In the genomic region with DNA sequence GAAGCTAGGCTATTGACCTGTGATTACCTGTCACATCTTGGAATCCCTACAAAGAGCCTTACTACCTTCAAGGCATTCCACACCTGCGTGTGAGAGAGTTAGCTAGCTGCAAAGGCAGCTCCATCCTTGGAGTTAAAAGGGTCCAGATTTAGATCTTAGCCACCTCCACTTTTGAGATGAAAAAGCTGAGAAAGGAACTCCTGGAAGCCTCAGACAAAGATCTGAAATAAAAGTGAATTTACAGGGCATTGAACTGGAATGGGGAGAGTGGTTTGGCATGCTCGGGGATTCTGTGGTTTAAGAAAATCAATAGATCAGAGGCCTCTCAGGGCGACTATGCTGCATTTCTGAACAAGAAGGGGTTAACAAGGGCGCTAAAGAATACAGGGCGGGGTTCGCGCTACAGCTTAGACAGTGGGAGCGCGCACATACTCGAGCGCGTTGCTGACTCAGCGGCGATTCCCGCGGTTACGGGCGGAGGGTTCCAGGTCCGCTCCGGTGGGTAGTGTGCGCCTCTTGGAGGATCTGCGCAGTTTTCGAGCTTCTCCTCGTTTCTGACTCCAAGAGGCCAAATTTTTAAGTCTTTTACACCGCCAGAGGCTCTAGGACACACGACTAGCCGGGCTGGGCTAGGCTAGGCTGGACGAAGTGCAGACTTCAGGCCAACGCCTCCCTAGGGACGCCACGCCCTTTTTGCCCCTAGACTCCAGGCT, we compare ENCODE assay signal across 9 mouse cellular contexts. TPM values are rescaled to one million over a fixed set of nuclear protein-coding genes. Genes with fewer than 3 reads are reported as not detected.
DNase-seq lines count a peak whose midpoint lies in the region; ATAC-seq and TF ChIP-seq lines count a peak whose summit lies in the region.
"Had no signal": no experiment of that assay in that cellular context is flagged by ENCODE, and none has a peak within 500 bp of the region (broad histone marks: within the 10 kb centered on the region; RNA-seq: fewer than 3 reads in every experiment).

No protein-coding gene starts in this region.

- under 1% methylated on average over 31 of the region's 31 CpGs for WGBS in thymus, adult 2 months
- 0% methylated on average over 31 of the region's 31 CpGs for WGBS in limb, embryonic 14.5 days
- WGBS in midbrain, embryonic 13.5 days: under 1% methylated on average over 31 of the region's 31 CpGs

- DNase-seq in thymus, adult 2 months: peak; percentile 31
- no peak for DNase-seq in thymus, postnatal 10 days (ENCODE audit: low spot score in 2 of 2)
- peak; percentile 92 for DNase-seq in embryo, embryonic 10.5 days (ENCODE audit: low spot score)
- DNase-seq in heart, adult 18-20 months: peak; percentile 85 to 88
- peak; percentile 78 for DNase-seq in kidney, adult 18-20 months
- DNase-seq in limb, embryonic 14.5 days (ENCODE audit: low spot score): peak; percentile 92
- peak; percentile 77 for DNase-seq in telencephalon, adult 2 months (ENCODE audit: low read depth, low spot score)

- H3K4me1 ChIP-seq in thymus, adult 2 months (replicated peaks; ENCODE audit: control insufficient read depth, insufficient read depth, low read length): peaks cover 25% of the 10 kb centered on the region
- H3K4me1 ChIP-seq in limb, embryonic 14.5 days (ENCODE audit: control insufficient read depth, insufficient read depth, low read length): peaks cover 34% of the 10 kb centered on the region
- H3K4me1 ChIP-seq in midbrain, embryonic 13.5 days (replicated peaks): peaks cover 78% of the 10 kb centered on the region

- no peaks in the 10 kb centered on the region for H3K9me3 ChIP-seq in limb, embryonic 14.5 days (ENCODE audit: control insufficient read depth, low read length)
- H3K9me3 ChIP-seq in midbrain, embryonic 13.5 days: no peaks in the 10 kb centered on the region

- no peaks in the 10 kb centered on the region for H3K36me3 ChIP-seq in thymus, adult 2 months (ENCODE audit: control insufficient read depth, insufficient read depth, low read length)
- peaks cover 10% of the 10 kb centered on the region for H3K36me3 ChIP-seq in limb, embryonic 14.5 days (ENCODE audit: control insufficient read depth, insufficient read depth, low read length)
- H3K36me3 ChIP-seq in midbrain, embryonic 13.5 days: peaks cover 10% of the 10 kb centered on the region

- no peak for TF ChIP-seq POLR2A in thymus, adult 2 months (IDR thresholded peaks at IDR 0.05; ENCODE audit: control insufficient read depth, extremely low read depth, insufficient read depth, low read length, poor library complexity)
- 0 out of 2 replicates have a peak, but pooled peaks have one; percentile 17 for TF ChIP-seq POLR2A in limb, embryonic 14.5 days (IDR thresholded peaks at IDR 0.05; ENCODE audit: borderline replicate concordance, extremely low read depth, insufficient read depth, insufficient read length)

- H3K9ac ChIP-seq in limb, embryonic 14.5 days (ENCODE audit: low read depth, low read length, severe bottlenecking): peak overlapping the region; percentile 37
- peak overlapping the region; percentile 58 for H3K9ac ChIP-seq in midbrain, embryonic 13.5 days (replicated peaks)

- ATAC-seq in limb, embryonic 14.5 days (ENCODE audit: low FRiP score, low read depth): peak; percentile 51; the same call in 1 of the 2 replicates
- peak; percentile 35 for ATAC-seq in midbrain, embryonic 13.5 days

- H3K27ac ChIP-seq in thymus, adult 2 months (ENCODE audit: control insufficient read depth, insufficient read depth, low read length): no peak overlapping the region
- peak overlapping the region; percentile 65 for H3K27ac ChIP-seq in limb, embryonic 14.5 days (replicated peaks; ENCODE audit: low read depth, low read length)
- H3K27ac ChIP-seq in midbrain, embryonic 13.5 days: peak overlapping the region; percentile 84

- peak overlapping the region; percentile 59 for H3K4me2 ChIP-seq in limb, embryonic 14.5 days (replicated peaks; ENCODE audit: low read depth, low read length, severe bottlenecking)
- H3K4me2 ChIP-seq in midbrain, embryonic 13.5 days (replicated peaks): peak overlapping the region; percentile 64

- H3K4me3 ChIP-seq in thymus, adult 2 months (ENCODE audit: control insufficient read depth, insufficient read depth, low read length): peak overlapping the region; percentile 22
- H3K4me3 ChIP-seq in limb, embryonic 14.5 days (replicated peaks; ENCODE audit: low read length): peak overlapping the region; percentile 45
- H3K4me3 ChIP-seq in midbrain, embryonic 13.5 days (replicated peaks): peak overlapping the region; percentile 46

- TF ChIP-seq CTCF in thymus, adult 2 months (IDR thresholded peaks at IDR 0.05; ENCODE audit: borderline replicate concordance, control insufficient read depth, extremely low read depth, insufficient read depth, low read length, poor library complexity): 0 out of 2 replicates have a peak, but pooled peaks have one; percentile 19

- H3K27me3 ChIP-seq in thymus, adult 2 months (ENCODE audit: control insufficient read depth, insufficient read depth, low read length): peaks cover 35% of the 10 kb centered on the region
- peaks cover 62% of the 10 kb centered on the region for H3K27me3 ChIP-seq in limb, embryonic 14.5 days (ENCODE audit: control insufficient read depth, insufficient read depth, low read length)
- H3K27me3 ChIP-seq in midbrain, embryonic 13.5 days: peaks cover 70% of the 10 kb centered on the region

RNA-seq across cellular contexts. Expression of a gene that starts 0.7 kb away (rescaled TPM):
- 11.9 and 12.1 TPM in 2 replicates for polyA plus RNA-seq in thymus, adult 2 months (2012; rRNA removed)
- 10 to 100 TPM; 12.6 to 12.8 TPM for total RNA-seq in heart, adult 18-20 months (2021)
- 17.4 and 20.6 TPM in 2 replicates for polyA plus RNA-seq in limb, embryonic 14.5 days (2012; rRNA removed)
- 19.6 and 20.5 TPM in 2 replicates for polyA plus RNA-seq in limb, embryonic 14.5 days (2014; fragmentation: Nextera tagmentation; extraction: Ambion mirVana)
- polyA plus RNA-seq in midbrain, embryonic 13.5 days (2015; fragmentation: Nextera tagmentation; extraction: Ambion mirVana): 7.3 and 8.1 TPM in 2 replicates

RNA-seq across cellular contexts. Expression of a gene that starts 1.6 kb away (rescaled TPM):
- polyA plus RNA-seq in thymus, adult 2 months (2012; rRNA removed): 4.5 and 5.3 TPM in 2 replicates
- 1 to 10 TPM; 1.1 to 1.9 TPM for total RNA-seq in heart, adult 18-20 months (2021)
- 1.5 and 2.1 TPM in 2 replicates for polyA plus RNA-seq in limb, embryonic 14.5 days (2012; rRNA removed)
- polyA plus RNA-seq in limb, embryonic 14.5 days (2014; fragmentation: Nextera tagmentation; extraction: Ambion mirVana): 0.56 and 0.64 TPM in 2 replicates
- polyA plus RNA-seq in midbrain, embryonic 13.5 days (2015; fragmentation: Nextera tagmentation; extraction: Ambion mirVana): 1.3 and 1.5 TPM in 2 replicates

RNA-seq across cellular contexts. Expression of a gene that starts 3.4 kb away (rescaled TPM):
- polyA plus RNA-seq in thymus, adult 2 months (2012; rRNA removed): 2.9 and 3.9 TPM in 2 replicates
- not detected for total RNA-seq in heart, adult 18-20 months (2021)
- 0.09 and 0.17 TPM in 2 replicates for polyA plus RNA-seq in limb, embryonic 14.5 days (2012; rRNA removed)
- 0.11 and 0.41 TPM in 2 replicates for polyA plus RNA-seq in limb, embryonic 14.5 days (2014; fragmentation: Nextera tagmentation; extraction: Ambion mirVana)
- polyA plus RNA-seq in midbrain, embryonic 13.5 days (2015; fragmentation: Nextera tagmentation; extraction: Ambion mirVana): 0.19 and 0.38 TPM in 2 replicates
- total RNA-seq: common myeloid progenitor, adult 5-6 weeks had no signal

RNA-seq across cellular contexts. Expression of a gene that starts 16.2 kb away (rescaled TPM):
- 2.6 and 3.3 TPM in 2 replicates for polyA plus RNA-seq in thymus, adult 2 months (2012; rRNA removed)
- 1 to 10 TPM; 2.3 to 3.7 TPM for total RNA-seq in heart, adult 18-20 months (2021)
- 6.2 and 7.3 TPM in 2 replicates for polyA plus RNA-seq in limb, embryonic 14.5 days (2012; rRNA removed)
- polyA plus RNA-seq in limb, embryonic 14.5 days (2014; fragmentation: Nextera tagmentation; extraction: Ambion mirVana): 7.1 and 8.0 TPM in 2 replicates
- polyA plus RNA-seq in midbrain, embryonic 13.5 days (2015; fragmentation: Nextera tagmentation; extraction: Ambion mirVana): 29.8 and 31.6 TPM in 2 replicates
- total RNA-seq: common myeloid progenitor, adult 5-6 weeks had no signal

RNA-seq across cellular contexts. Expression of a gene that starts 52.1 kb away (rescaled TPM):
- 50.3 and 67.4 TPM in 2 replicates for polyA plus RNA-seq in thymus, adult 2 months (2012; rRNA removed)
- total RNA-seq in heart, adult 18-20 months (2021): 10 to 100 TPM; 23.9 to 25.6 TPM
- polyA plus RNA-seq in limb, embryonic 14.5 days (2012; rRNA removed): 32.4 and 36.8 TPM in 2 replicates
- polyA plus RNA-seq in limb, embryonic 14.5 days (2014; fragmentation: Nextera tagmentation; extraction: Ambion mirVana): 52.5 and 52.7 TPM in 2 replicates
- 89.4 and 91.0 TPM in 2 replicates for polyA plus RNA-seq in midbrain, embryonic 13.5 days (2015; fragmentation: Nextera tagmentation; extraction: Ambion mirVana)

Comparison
In these comparisons a context has a peak if more than half of its experiments do, and no peak if none do; other contexts are left out.
1. DNase-seq: peak in thymus, adult 2 months (single experiment), embryo, embryonic 10.5 days (single experiment), heart, adult 18-20 months (2 of 2), kidney, adult 18-20 months (single experiment), limb, embryonic 14.5 days (single experiment) and telencephalon, adult 2 months (single experiment); none in thymus, postnatal 10 days (0 of 2).
2. Peak in every context shown above with its lines, with median percentiles within 50 percentile points of each other: H3K4me3 ChIP-seq.